Mouse (Mus musculus) spleen, adult 2 months (tissue): ENCODE measurements around the gene Lrrc49.

Source experiments
- CTCF ChIP-seq: fragments of 200-500 bp; IDR thresholded peaks from 2 replicates; pipeline ENCODE4 v1.5.1; 2011; ENCODE audit warnings: mild to moderate bottlenecking, inconsistent platforms; ENCODE audit not compliant: insufficient read depth, insufficient read length, insufficient replicate concordance; ENCODE audit errors: extremely low read depth
- POLR2A ChIP-seq: fragments of 200-500 bp; IDR thresholded peaks from 2 replicates; pipeline ENCODE4 v1.6.1; 2011; ENCODE audit warnings: low read depth, low read length, inconsistent platforms

- TF ChIP-seq CTCF (no peak), POLR2A (no peak)
These were observed 99.0 kb downstream of the Lrrc49 start for GRCm38 (mm10) chr9:60588914-60589313.
